Mouse (Mus musculus): ENCODE measurements around the gene Ppp1r12a.

The Ppp1r12a gene

DNA sequence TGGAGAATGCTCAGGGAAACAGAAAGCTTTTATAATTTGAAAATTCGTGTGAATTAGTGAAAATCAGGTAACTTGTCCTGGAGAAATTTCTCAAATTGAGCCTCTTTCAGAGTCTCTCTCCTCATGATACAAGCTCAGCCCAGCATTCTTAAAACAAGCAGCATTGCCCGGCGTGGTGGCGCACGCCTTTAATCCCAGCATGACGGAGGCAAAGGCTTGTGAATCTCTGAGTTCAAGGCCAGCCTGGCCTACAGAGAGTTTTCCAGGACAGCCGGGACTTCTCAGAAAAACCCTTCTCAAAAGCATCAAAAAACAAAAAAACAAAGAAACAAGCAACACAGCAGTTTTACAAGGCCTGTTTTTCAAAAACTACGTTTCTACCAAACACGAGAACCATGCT, 16.3 kb upstream of the Ppp1r12a start:
- TF ChIP-seq GATA4 (IDR thresholded peaks at IDR 0.05; ENCODE audit: insufficient replicate concordance, low read length) = no peak

GRCm38 (mm10) chr10:108147031-108147430, 15.0 kb upstream of the Ppp1r12a start:
- no peak for TF ChIP-seq GATA4 (IDR thresholded peaks at IDR 0.05; ENCODE audit: insufficient replicate concordance, low read length)

GRCm38 (mm10) chr10:108153301-108153700, 8.7 kb upstream of the Ppp1r12a start:
- TF ChIP-seq GATA4 (IDR thresholded peaks at IDR 0.05; ENCODE audit: insufficient replicate concordance, low read length) = no peak

DNA sequence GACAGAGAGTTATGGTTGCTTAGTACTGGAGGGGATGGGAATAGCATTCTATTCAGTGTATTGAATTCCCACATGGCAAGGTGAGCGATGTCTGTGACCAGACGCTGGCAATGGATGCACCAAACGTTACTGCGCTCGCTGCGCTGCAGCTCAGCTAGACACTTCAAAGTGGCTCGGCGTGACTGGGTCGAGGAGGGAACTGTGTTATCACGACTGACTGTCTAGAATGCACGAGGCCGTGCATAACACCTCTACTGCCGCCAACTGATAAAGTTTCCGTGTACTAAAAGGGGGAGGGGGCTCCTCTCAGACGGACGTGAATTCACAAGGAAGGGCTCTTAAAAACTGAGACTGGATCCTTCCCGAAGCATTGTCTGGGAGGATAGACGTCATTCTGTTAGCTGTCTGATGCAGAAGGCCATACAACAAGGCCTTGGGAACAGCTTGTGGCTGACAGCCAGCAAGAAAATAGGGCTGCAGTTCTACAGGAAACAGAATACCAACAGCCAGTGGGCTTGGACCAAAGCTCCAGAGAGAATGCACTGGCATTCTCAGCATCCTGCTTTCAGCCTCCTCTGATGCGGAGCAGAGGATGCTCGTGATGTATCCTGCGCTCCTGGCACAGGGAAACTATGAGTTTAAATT, 6.8 kb upstream of the Ppp1r12a start:
- TF ChIP-seq GATA4 (IDR thresholded peaks at IDR 0.05; ENCODE audit: insufficient replicate concordance, low read length) = no peak

DNA sequence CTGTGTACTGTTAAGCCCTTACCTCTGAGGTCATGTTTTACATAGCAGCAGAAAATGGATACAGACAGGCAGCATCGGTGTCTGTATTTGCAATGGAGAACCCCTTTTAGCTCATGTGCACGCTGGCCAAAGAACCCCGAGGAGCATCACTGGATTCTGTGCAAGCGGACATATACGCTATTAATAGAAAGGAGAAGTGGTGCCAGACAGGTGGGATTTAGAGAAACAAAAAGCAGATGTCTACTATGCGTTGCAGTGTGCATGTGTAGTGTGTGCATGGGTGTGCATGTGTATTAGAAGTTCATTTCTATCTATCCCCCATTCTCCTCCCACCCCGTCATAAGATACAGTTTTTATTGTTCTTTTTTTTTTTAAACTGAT, 6.3 kb upstream of the Ppp1r12a start:
- no peak for TF ChIP-seq GATA4 (IDR thresholded peaks at IDR 0.05; ENCODE audit: insufficient replicate concordance, low read length)

- TF ChIP-seq GATA4 (IDR thresholded peaks at IDR 0.05; ENCODE audit: insufficient replicate concordance, low read length) = no peak
Observed at GRCm38 (mm10) chr10:108156128-108156527, 5.9 kb upstream of the Ppp1r12a start.

- no peak for TF ChIP-seq GATA4 (IDR thresholded peaks at IDR 0.05; ENCODE audit: insufficient replicate concordance, low read length)
Observed at GRCm38 (mm10) chr10:108159002-108159401, 3.0 kb upstream of the Ppp1r12a start.

DNA sequence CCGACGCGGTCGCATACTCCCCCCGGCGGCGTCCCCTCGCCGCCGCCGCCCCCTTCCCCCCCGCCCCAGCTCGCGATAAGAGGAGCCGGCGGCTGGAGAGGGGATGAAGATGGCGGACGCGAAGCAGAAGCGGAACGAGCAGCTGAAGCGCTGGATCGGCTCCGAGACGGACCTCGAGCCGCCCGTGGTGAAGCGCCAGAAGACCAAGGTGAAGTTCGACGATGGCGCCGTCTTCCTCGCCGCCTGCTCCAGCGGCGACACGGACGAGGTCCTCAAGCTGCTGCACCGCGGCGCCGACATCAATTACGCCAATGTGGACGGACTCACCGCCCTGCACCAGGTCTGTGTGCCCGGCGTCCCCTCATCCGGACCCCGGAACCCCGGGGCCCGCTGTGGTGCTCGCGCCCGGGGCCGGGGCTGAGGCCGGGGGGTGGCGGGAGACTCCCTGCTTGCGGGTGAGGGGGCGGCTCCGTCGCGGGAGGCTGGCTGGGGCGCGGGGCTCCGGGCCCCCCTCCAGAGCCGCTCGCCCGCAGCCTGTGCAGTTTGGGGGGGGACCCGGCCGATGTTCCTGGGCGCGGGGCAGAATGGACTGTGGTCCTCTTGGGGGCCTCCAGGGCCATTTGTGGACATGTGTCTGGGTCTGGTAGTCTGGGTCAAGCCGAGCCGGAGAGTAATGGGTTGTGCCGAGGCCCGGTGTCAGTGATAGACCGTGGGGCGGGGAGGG, 466 bp downstream of the Ppp1r12a start:
- no peak for TF ChIP-seq GATA4 (IDR thresholded peaks at IDR 0.05; ENCODE audit: insufficient replicate concordance, low read length)

GRCm38 (mm10) chr10:108163021-108163410, 1.0 kb downstream of the Ppp1r12a start:
- TF ChIP-seq GATA4 (IDR thresholded peaks at IDR 0.05; ENCODE audit: insufficient replicate concordance, low read length) = no peak

DNA sequence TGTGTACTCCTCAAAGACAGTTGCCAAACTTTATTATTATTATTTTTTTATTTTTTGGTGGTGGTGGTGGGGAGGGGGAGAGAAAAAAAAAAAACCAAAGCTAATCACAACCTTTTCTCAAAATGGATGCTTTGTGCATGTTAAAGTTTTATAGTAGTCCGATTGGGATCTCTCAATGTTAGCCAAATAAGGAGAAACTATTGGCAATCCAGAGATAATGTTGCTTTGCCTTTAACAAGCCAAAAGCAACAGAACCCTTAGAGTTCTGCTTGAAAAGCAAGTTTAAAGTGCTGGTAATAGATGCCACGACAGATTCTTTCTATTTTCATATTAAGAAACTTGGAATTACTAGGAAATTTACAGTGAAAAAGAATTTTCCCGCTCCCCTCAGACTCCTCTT, 1.5 kb downstream of the Ppp1r12a start:
- TF ChIP-seq GATA4 (IDR thresholded peaks at IDR 0.05; ENCODE audit: insufficient replicate concordance, low read length) = no peak

DNA sequence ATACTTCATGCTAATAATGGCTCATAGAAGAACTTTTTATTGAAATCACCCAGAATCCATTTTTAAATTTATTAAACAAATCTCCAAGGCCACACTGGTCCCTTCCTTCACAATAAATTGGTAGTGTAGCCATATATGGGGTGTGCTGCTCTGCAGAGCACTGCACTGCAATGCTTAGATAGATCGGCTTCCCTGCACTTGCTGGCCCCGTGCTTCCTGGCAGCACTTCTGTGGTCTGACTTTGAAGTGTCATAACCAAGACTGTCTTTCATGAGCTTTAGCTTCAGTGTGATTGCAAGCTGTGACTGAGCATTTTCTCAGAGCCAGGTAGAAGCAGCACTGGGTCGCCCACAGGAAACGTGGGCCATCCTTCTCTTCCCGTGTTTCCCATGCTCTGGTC, 5.8 kb downstream of the Ppp1r12a start:
- TF ChIP-seq GATA4 (IDR thresholded peaks at IDR 0.05; ENCODE audit: insufficient replicate concordance, low read length) = no peak

- TF ChIP-seq GATA4 (IDR thresholded peaks at IDR 0.05; ENCODE audit: insufficient replicate concordance, low read length) = no peak
Observed at GRCm38 (mm10) chr10:108170818-108171217, 8.8 kb downstream of the Ppp1r12a start.

DNA sequence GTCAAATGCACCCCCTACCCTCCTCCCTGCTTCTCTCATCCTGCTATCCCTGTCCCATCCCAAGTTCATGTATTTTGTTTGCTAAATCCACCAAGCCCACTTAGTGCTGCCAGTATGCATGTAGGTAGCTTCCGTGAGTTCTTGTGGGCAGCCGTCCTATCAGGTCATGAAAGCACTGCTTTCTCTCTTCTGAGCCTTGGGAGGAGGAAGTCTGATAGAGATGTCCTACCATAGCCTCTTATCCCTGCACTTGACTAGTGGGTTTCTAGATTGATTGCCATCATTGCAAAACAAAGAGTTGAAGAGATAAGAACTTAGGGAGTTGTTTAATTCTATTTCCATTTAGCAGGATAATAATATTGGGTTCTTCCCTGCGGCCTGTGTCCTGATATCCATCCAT, 9.6 kb downstream of the Ppp1r12a start:
- TF ChIP-seq GATA4 (IDR thresholded peaks at IDR 0.05; ENCODE audit: insufficient replicate concordance, low read length) = no peak

DNA sequence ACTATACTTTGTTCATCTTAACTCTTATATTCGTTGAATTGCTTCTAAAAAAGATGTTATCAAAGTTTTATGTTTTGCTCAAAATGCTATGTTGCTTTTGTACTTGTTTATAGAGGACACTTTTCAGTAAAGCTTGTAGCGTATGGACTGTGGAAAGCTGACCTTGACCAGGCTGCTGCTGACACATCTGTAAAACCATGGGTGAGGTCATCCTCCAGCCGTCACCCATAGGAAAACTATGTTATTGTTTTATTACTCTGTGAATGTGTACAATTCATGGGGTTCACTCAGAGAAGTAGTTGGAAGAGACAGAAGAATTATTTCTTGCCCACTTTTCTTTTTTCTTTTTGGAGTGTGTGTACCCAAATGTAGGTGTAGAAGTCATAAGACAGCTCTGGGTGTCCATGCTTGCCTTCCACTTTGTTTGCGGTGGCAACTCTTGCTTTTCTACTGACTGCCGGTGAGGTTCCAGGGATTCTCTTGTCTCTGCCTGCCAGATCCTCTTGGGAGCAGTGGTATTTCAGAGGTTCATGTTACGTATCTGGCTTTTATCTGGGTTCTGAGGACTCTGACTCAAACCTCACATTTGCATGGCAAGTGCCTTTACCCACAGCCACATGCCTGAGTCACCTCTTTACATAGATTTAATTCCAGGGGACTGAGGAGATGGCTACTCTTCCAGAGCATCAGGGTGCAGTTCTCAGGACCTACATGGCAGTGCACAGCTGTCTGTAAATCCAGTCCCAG, 11.0 kb downstream of the Ppp1r12a start:
- no peak for TF ChIP-seq GATA4 (IDR thresholded peaks at IDR 0.05; ENCODE audit: insufficient replicate concordance, low read length)

GRCm38 (mm10) chr10:108174107-108174506, 12.1 kb downstream of the Ppp1r12a start:
- no peak for TF ChIP-seq GATA4 (IDR thresholded peaks at IDR 0.05; ENCODE audit: insufficient replicate concordance, low read length)

- TF ChIP-seq GATA4 (IDR thresholded peaks at IDR 0.05; ENCODE audit: insufficient replicate concordance, low read length) = no peak
Observed at GRCm38 (mm10) chr10:108175885-108176284, 13.9 kb downstream of the Ppp1r12a start.

All from liver, adult (tissue).